Mouse (Mus musculus) CH12.LX (cell line): ENCODE data around the gene Cck. TPM values are rescaled to one million over a fixed set of nuclear protein-coding genes. Genes with fewer than 3 reads are reported as not detected.

Experiments
- DNase-seq: peaks from one replicate; pipeline ENCODE4 v3.0.0-alpha.2; 2013; ENCODE audit errors: extremely low read depth
- H3K27ac ChIP-seq: 2 replicates; pipeline ENCODE4 v1.5.1; 2012; ENCODE audit warnings: low read depth, mild to moderate bottlenecking, control low read depth, moderate library complexity; ENCODE audit not compliant: insufficient read depth
- H3K27me3 ChIP-seq: replicated peaks from 2 replicates; pipeline ENCODE3; 2012; ENCODE audit warnings: inconsistent platforms
- H3K36me3 ChIP-seq, 2 experiments: replicated peaks in 1 of 2; 2 replicates each; pipeline versions ENCODE3 to v1.6.1; 2012; ENCODE audit warnings: inconsistent platforms in 1 of 2, low read length in 1 of 2, mild to moderate bottlenecking in 1 of 2, mixed read lengths in 1 of 2, moderate library complexity in 1 of 2; ENCODE audit not compliant: control insufficient read depth in 1 of 2, insufficient read depth in 1 of 2
- H3K4me1 ChIP-seq, 2 experiments: 2 replicates each; pipeline ENCODE4 v1.6.1; 2012; ENCODE audit warnings: inconsistent platforms in 1 of 2, moderate library complexity in 1 of 2; ENCODE audit not compliant: insufficient read depth in 2 of 2, control insufficient read depth in 1 of 2
- H3K4me2 ChIP-seq: 2 replicates; pipeline ENCODE4 v1.6.1; 2012; ENCODE audit warnings: low read depth, mild to moderate bottlenecking, control low read depth; ENCODE audit not compliant: poor library complexity, insufficient read depth, severe bottlenecking
- H3K4me3 ChIP-seq, 3 experiments: fragments of 150-350 bp in 1 of 3; sonication (generic) in 1 of 3; replicated peaks in 1 of 3; 2 replicates each; pipeline versions ENCODE3 to v1.5.1; 2011 to 2012; ENCODE audit warnings: low read depth in 2 of 3, low read length in 2 of 3, mild to moderate bottlenecking in 2 of 3, moderate library complexity in 2 of 3, control low read depth in 1 of 3, improper control_type of control experiment in 1 of 3, inconsistent platforms in 1 of 3, mixed read lengths in 1 of 3; ENCODE audit not compliant: poor library complexity in 1 of 3
- H3K79me2 ChIP-seq: replicated peaks from 2 replicates; pipeline ENCODE4 v1.6.1; 2012; ENCODE audit warnings: mild to moderate bottlenecking, moderate library complexity; ENCODE audit not compliant: control insufficient read depth, poor library complexity, insufficient read depth, severe bottlenecking; ENCODE audit errors: extremely low read depth
- H3K9ac ChIP-seq: 2 replicates; pipeline ENCODE4 v1.6.1; 2012; ENCODE audit warnings: low read depth, mild to moderate bottlenecking, control low read depth, moderate library complexity; ENCODE audit not compliant: insufficient read depth
- H3K9me3 ChIP-seq: replicated peaks from 2 replicates; pipeline ENCODE3; 2012; ENCODE audit warnings: low read length, inconsistent platforms, mixed read lengths
- ELF1 ChIP-seq: IDR thresholded peaks from 2 replicates; pipeline ENCODE4 v1.6.1; 2014; ENCODE audit warnings: low read depth, mild to moderate bottlenecking, inconsistent platforms, low read length, improper control_type of control experiment
- GABPA ChIP-seq: IDR thresholded peaks from 2 replicates; pipeline ENCODE4 v1.6.1; 2012; ENCODE audit warnings: low read depth, low read length, improper control_type of control experiment, inconsistent platforms; ENCODE audit not compliant: insufficient replicate concordance
- IRF4 ChIP-seq: IDR thresholded peaks from 2 replicates; pipeline ENCODE4 v1.6.1; 2014; ENCODE audit warnings: low read depth, mild to moderate bottlenecking, inconsistent platforms, low read length, improper control_type of control experiment
- MXI1 ChIP-seq: IDR thresholded peaks from 2 replicates; pipeline ENCODE4 v1.6.1; 2011; ENCODE audit warnings: mild to moderate bottlenecking, low read depth, low read length, improper control_type of control experiment
- POLR2AphosphoS2 ChIP-seq: IDR thresholded peaks from 2 replicates; pipeline ENCODE4 v1.6.1; 2011; ENCODE audit warnings: low read depth, low read length, improper control_type of control experiment
- RCOR1 ChIP-seq: conservative IDR thresholded peaks from 2 replicates; pipeline ENCODE4 v1.6.1; 2012; ENCODE audit warnings: low read depth, mild to moderate bottlenecking, inconsistent platforms, low read length, improper control_type of control experiment
- ZC3H11A ChIP-seq: IDR thresholded peaks from 2 replicates; pipeline ENCODE4 v1.6.1; 2012; ENCODE audit warnings: low read depth, mild to moderate bottlenecking, inconsistent platforms, low read length, improper control_type of control experiment
- dilution Hi-C: fragments of 300-500 bp; cut with MboI; formaldehyde crosslinking; loops from 2 replicates; pipeline ENCODE4 v1.14.3; 2020; ENCODE audit warnings: low sequenced_read_pairs; ENCODE audit not compliant: extremely low pct_unique_long_range_greater_than_20kb, extremely low pct_ligation_motif_present
- in situ Hi-C: fragments of 300-500 bp; cut with MboI; formaldehyde crosslinking; loops from 3 replicates; pipeline ENCODE4 v1.14.3; 2019; ENCODE audit warnings: low sequenced_read_pairs, low pct_ligation_motif_present, low pct_unique_long_range_greater_than_20kb, mixed read lengths
- polyA plus RNA-seq: library from polyadenylated mRNA; unstranded; fragments of >175 nt; gene quantifications from 2 replicates; pipeline ENCODE4 v1.2.1, GENCODE M21; 2012; ENCODE audit warnings: low read depth; ENCODE audit not compliant: insufficient read length
- total RNA-seq, 2 experiments: library from RNA; depleted of rRNA; stranded (reverse); fragments of 300-350 nt in 1 of 2; fragments of >200 nt in 1 of 2; gene quantifications; 2 replicates each; pipeline ENCODE4 v1.2.3; 2012 to 2014

Cck gene
- total RNA-seq (2012; rRNA removed): not detected in 2 replicates
- not detected in 2 replicates for total RNA-seq (2014; rRNA removed)
- not detected in 2 replicates for polyA plus RNA-seq

GRCm38 (mm10) chr9:121495529-121495928, at the start of gene Cck:
Gene Cck (minus strand): TSS chr9:121495694.
- dilution Hi-C loops (no loop called here), in situ Hi-C loops (loop anchor here (25.0 kb wide), 2 partner anchors 342 to 492 kb away; partner anchors contain the start of genes Ccdc13 and Pomgnt2)
- H3K79me2 ChIP-seq: no peaks in the 10 kb centered on the region
- peaks cover 72% of the 10 kb centered on the region for H3K27me3 ChIP-seq
- H3K27ac ChIP-seq: no peak within 1 kb of the TSS
- no peak within 1 kb of the TSS for H3K9ac ChIP-seq
- H3K4me2 ChIP-seq: no peak within 1 kb of the TSS
- H3K4me3 ChIP-seq: no peak within 1 kb of the TSS
- no peak for TF ChIP-seq GABPA
- TF ChIP-seq, all 38 proteins: peak for 0
- Histone ChIP-seq H3K36me3 (no peaks in the 10 kb centered on the region), H3K9me3 (no peaks in the 10 kb centered on the region), H3K4me1 (no peaks in the 10 kb centered on the region)
- DNase-seq: no peak

GRCm38 (mm10) chr9:121541530-121541929, 46.0 kb upstream of the Cck start:
- H3K4me1 ChIP-seq: no peaks in the 10 kb centered on the region
- in situ Hi-C loops: no loop called here

GRCm38 (mm10) chr9:121532626-121533025, 37.1 kb upstream of the Cck start:
- no peak overlapping the region for H3K4me3 ChIP-seq
- H3K4me2 ChIP-seq: no peak overlapping the region
- H3K27me3 ChIP-seq: peaks cover 19% of the 10 kb centered on the region
- in situ Hi-C loops: no loop called here
- no peaks in the 10 kb centered on the region for H3K79me2 ChIP-seq
- dilution Hi-C loops: no loop called here
- peaks cover 0 to 3% of the 10 kb centered on the region in 2 experiments; a peak in 1 of 4 replicates for H3K4me1 ChIP-seq
- no peaks in the 10 kb centered on the region for H3K36me3 ChIP-seq
- DNase-seq: no peak
- H3K9ac ChIP-seq: no peak overlapping the region
- no peak for TF ChIP-seq ELF1
- no peak for TF ChIP-seq ZC3H11A
- no peak for TF ChIP-seq MXI1
- H3K27ac ChIP-seq: no peak overlapping the region
- H3K9me3 ChIP-seq: peaks cover 19% of the 10 kb centered on the region

More at GRCm38 (mm10) chr9:121541530-121541929, 46.0 kb upstream of the Cck start:
- DNase-seq: no peak
- dilution Hi-C loops: no loop called here
- Histone ChIP-seq H3K79me2 (no peaks in the 10 kb centered on the region), H3K27ac (no peak overlapping the region), H3K9me3 (peaks cover 9% of the 10 kb centered on the region), H3K4me3 (no peak overlapping the region), H3K4me2 (no peak overlapping the region), H3K27me3 (peaks cover 31% of the 10 kb centered on the region), H3K9ac (no peak overlapping the region), H3K36me3 (no peaks in the 10 kb centered on the region)
- TF ChIP-seq RCOR1: no peak
- TF ChIP-seq IRF4: no peak
- TF ChIP-seq POLR2AphosphoS2: no peak
